Mouse (Mus musculus) skeletal muscle tissue, adult 2 months (tissue): ENCODE measurements around the gene Sirt2.

Source experiments
- DNase-seq: peaks from one replicate; pipeline ENCODE4 v3.0.0-alpha.2; 2012; ENCODE audit warnings: low read depth, low spot score

The Sirt2 gene

DNA sequence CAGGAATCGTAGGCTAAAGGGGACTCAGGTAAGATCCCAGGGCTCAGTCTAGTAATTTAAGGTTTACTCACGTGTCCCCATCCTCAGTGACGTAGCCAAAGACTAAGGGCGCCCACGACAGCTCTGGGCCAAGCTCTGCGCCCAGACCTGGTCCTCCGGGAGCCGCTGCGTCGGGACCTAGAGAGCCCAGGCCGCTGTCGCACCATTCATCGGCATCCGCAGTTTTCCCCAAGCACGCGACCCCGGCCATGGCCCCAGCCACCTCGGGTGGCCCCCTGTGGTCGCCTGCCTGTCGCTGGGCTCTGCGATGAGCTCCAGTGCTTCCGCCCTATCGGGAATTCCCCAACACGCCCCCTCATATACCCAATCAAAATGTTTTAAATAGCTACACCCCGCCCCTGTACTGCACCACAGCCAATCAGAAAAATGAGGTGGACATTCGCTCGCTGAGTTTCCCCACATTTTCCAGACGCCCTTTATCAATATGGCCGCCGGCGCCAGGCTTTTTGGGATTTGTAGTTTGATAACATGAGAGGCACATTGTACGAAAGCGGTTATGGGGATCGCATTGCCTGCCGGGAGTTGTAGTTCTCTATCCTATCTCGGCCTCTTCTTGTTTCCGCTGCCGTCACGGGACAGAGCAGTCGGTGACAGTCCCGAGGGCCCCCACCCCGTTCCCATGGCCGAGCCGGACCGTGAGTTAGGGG lies at the start of gene Sirt2:
Sirt2 (plus strand) TSS at position 563 of the 707 bp plus-strand sequence.
- DNase-seq = peak; percentile 96

DNA sequence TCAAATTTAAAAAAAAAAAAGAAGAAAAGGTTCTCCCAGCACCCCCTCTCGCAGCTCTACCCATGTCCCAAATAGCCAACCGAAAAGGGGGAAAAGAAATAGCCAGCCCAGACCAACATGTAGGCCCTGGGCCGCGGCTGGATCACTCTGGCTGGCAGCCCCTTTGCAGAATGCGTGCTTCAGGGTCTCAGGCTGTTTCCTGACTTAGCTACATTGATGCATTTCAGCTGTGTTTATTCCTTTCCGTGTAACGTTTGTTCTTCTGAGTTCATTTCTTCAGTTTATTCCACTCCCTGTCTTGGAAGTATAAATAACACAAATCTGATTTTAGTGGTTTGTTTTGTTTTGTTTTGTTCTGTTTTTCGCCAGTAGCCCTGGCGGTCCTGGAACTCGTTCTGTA lies 48.8 kb upstream of the Sirt2 start:
- no peak for DNase-seq

DNA sequence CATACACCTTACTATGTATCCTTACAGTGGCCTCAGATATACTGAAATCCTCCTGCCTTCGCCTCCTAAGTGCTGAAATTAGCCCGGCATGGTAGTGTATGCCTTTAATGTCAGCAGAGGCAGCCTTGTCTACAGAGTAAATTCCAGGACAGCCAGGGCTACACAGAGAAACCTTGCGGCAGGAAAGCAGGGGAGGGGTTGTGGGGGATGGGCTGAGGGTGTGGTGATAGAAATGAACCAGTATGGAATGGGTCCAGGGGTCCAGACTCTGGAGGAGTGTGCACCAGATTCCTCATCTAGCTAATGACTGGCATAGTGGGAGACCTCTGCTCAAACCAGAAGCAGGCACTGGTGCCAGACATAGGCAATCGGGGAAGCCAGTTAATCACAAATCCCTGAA lies 47.4 kb upstream of the Sirt2 start:
- DNase-seq = no peak

GRCm38 (mm10) chr7:28719650-28720049 lies 46.9 kb upstream of the Sirt2 start:
- DNase-seq = no peak

GRCm38 (mm10) chr7:28720753-28721537 lies 45.6 kb upstream of the Sirt2 start:
- no peak for DNase-seq

- no peak for DNase-seq
Observed at GRCm38 (mm10) chr7:28722079-28722478, 44.5 kb upstream of the Sirt2 start.

DNA sequence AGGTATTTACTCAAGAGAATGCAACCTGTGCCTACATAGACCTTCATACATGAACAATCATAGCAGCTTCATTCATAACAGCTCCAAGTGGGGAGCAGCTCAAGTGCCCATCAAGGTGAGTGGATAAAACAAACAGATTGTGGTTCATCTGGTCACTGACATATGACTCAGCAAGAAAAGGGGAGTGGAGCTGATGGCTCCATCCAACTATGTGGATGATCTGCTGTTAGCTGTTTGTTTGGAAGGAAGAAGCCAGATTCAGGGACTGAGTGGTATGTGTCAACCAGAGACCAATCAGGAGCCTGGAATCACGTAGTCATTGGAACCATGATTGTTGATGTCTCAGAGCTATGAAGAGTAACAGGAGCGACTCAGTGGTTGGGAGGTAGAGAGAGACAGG lies 41.9 kb upstream of the Sirt2 start:
- no peak for DNase-seq

DNA sequence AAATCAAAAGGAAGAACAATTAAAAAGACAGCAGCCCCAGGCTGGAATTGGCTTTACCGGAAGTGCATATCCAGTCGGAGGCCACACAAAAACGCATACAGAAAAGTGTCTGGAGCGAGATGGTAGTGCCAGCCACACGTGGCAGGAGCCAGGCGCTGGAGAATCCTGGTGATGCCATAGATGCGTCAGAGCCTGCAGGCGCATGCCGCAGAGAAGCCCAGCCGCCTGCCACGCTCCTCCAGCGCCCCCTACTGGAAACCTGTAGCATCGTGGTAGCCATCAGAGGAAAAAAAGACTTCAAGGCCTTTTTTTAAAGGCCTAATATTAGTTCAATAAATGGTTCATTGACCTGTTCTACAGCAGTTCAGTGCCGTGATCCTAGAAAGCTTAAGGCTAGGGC lies 39.9 kb upstream of the Sirt2 start:
- DNase-seq = peak; percentile 70

DNA sequence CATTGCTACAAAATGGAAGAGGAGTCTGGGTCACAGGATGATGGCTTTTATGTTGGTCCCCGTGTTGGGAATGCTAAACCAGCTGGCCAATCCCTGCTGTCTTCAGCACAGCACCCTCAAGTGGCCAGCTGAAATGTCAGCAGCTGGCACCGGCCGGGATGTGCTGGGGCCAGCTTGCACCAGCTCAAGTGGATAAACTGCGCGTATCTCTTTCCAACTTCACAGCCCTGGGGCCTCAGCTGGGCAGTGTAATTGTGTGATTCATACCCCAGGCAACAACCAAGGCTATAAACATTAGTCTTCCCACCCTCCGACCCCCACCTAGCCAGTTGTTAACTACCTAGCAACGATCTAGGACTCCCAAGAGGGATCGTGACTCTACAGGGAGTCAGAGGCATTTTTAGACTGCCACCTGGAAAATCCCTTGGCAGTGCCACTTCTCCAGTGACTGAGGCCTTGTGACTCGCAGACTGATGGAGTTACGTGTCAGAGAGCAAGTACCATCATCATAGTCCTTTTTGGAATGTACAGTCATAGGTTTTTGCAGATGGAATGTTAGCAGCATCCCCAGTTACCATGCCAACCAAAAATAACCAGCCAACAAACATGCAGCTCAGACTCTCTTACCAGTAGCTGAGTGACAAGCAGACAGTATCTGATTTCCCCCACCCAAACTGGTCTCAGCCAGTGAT lies 38.7 kb upstream of the Sirt2 start:
- DNase-seq = peak; percentile 58

DNA sequence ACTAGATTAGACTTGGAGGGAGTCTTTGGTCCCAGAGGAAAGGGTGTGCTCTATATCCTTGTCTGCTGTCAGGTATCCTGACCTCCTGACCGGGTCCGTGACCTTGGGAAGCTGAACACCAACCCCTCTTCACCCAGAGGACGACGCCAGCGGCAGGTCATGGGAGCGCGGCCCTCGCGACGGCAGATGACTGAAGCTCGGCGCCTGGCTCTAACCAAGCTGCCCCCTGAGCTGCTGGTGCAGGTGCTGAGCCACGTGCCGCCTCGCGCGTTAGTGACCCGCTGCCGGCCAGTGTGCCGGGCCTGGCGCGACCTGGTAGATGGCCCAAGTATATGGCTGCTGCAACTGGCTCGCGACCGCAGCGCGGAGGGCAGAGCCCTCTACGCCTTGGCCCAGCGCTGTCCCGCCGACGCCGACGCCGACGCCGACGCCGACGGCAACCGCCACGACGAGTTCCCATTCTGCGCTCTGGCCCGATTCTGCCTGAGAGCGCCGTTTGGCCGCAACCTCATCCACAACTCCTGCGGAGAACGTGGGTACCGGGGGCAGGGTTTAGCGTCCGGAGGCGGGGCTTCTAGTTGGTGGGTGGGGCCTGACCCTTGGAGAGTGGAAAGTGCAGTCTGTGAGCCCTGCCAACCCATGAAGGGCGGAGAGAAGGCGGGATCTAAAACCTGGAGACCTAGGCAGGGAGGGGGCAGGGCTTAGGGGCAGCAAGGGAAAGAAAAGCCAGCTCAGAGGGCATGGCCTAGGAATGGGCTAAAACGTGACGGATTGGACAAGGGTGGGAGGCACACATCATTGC lies 34.0 kb upstream of the Sirt2 start:
- no peak for DNase-seq

DNA sequence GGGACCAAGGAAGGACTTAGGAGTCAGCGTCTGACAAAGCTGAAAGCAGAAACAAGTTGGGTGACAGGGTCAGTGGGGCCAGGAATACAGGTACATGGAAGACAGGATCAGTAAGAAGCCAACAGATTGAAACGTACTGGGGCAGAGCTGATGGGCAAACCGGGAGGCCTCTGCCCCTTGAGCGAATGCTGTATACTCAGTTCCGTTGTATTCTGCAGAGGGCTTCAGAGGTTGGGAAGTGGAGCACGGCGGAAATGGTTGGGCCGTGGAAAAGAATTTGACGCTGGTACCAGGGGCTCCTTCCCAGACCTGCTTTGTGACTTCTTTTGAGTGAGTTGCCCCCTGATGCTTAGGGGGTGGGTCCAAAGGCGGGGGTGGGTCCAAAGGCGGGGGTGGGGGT lies 33.3 kb upstream of the Sirt2 start:
- DNase-seq = no peak

- DNase-seq = no peak
Observed at GRCm38 (mm10) chr7:28735701-28736100, 30.8 kb upstream of the Sirt2 start.

DNA sequence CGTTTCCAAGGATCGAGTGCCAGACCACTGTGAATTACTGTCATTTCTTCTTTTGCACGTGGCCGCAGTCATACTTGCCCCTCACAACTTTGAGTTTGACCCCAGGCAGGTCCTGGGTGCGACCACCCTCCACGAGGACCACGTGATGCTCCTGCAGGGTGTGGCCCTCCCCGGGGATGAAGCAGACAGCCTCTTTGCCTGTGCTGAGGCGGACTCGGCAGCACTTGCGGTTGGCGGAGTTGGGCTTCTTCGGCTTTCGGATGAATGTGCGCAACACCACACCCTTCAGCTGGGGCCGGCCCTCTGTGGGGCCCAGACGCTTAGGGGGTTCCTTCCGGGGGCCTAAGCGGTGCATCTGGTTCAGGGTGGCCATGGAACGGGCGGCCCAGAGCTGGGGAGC lies 26.7 kb upstream of the Sirt2 start:
- no peak for DNase-seq

DNA sequence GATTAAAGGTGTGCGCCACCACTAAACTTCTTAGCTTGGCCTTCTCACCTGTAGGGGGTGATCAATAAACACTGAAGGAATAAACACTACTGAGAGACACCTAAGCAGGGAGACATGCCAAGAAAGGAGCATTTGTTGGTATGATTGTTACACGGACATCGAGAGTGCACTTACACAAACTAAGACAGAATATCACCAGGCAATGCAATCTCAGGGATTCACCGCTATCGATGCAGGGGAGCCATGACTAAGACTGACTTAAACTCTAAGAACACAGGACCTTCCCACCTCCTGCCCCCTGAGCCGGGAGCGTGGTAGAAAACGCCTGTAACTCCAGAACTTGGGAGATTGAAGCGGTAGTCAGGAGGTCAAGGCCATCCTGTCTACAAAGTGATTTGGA lies 25.6 kb upstream of the Sirt2 start:
- no peak for DNase-seq

DNA sequence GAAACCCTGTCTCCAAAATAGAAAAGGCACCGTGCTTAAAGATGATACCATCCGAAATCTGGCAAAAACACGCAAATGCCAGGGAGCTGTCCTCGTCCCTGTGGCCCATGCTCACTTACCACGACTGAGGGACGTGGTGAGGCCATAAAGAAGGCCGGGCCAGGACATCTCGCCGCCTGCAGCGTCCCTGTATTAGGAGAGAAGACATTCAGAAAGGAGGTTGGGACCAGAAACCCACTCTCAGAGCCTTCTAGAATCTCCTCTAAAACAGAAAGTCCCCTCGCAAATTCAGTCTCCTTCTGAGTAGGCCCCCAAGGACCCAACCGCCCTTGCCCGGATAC lies 25.2 kb upstream of the Sirt2 start:
- DNase-seq = no peak

- peak; percentile 97 for DNase-seq
Observed at GRCm38 (mm10) chr7:28741709-28742438, 24.7 kb upstream of the Sirt2 start, which contains the start of the genes Mrps12 and Sars2. Gene Mrps12, minus strand, starts transcription at chr7:28741820. Gene Sars2, plus strand, starts transcription at chr7:28741992.

GRCm38 (mm10) chr7:28749935-28750334 lies 16.6 kb upstream of the Sirt2 start:
- no peak for DNase-seq

- no peak for DNase-seq
Observed at GRCm38 (mm10) chr7:28756079-28756478, 10.5 kb upstream of the Sirt2 start, which contains the start of gene Ccer2. Gene Ccer2, plus strand, starts transcription at chr7:28756174.

DNA sequence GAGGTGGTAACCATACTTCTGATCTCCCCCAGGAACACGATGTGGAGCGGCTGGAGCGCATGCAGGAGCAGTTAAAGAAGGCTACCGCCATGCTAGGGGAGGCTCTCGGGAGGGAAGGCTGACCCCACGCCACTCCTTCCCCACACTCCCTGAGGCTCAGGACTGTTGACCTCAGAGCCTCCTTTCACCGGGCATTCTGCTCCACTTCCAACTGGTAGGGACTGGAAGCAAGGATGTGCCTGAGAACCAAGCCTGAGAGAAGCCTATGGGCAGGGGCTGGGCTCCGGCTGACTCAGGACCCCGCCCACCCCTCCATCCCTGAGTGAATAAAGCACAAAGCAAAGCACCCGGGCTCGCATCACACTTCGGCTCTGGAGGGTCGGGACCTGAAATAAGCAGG lies 7.9 kb upstream of the Sirt2 start:
- DNase-seq = no peak

DNA sequence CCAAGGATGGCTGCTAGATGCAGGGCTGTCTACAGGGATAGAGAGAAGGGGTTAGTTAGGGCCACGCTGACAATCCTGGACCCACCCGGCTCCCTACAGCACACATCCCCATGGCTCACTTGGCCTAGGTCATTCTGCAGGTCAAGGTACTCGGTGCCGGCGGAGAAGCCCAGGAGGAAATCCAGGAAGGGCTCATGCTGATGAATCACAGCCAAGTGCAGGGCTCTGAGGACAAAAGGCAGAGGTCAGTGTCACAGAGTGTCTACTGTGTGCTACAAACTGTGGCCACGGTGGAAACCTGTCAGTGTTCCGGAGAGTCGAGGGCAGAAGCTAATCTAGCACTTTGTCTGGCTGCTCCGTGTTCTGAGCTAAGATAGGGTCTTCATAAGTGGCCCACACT lies 4.6 kb upstream of the Sirt2 start:
- no peak for DNase-seq

GRCm38 (mm10) chr7:28765211-28765610 lies 1.3 kb upstream of the Sirt2 start:
- DNase-seq = no peak
